Mouse (Mus musculus): ENCODE data around the gene Pparg. TPM values are rescaled to one million over a fixed set of nuclear protein-coding genes. Genes with fewer than 3 reads are reported as not detected.

Gene Pparg
- polyA plus RNA-seq, 1 experiment from 2014 or later, result not detected

DNA sequence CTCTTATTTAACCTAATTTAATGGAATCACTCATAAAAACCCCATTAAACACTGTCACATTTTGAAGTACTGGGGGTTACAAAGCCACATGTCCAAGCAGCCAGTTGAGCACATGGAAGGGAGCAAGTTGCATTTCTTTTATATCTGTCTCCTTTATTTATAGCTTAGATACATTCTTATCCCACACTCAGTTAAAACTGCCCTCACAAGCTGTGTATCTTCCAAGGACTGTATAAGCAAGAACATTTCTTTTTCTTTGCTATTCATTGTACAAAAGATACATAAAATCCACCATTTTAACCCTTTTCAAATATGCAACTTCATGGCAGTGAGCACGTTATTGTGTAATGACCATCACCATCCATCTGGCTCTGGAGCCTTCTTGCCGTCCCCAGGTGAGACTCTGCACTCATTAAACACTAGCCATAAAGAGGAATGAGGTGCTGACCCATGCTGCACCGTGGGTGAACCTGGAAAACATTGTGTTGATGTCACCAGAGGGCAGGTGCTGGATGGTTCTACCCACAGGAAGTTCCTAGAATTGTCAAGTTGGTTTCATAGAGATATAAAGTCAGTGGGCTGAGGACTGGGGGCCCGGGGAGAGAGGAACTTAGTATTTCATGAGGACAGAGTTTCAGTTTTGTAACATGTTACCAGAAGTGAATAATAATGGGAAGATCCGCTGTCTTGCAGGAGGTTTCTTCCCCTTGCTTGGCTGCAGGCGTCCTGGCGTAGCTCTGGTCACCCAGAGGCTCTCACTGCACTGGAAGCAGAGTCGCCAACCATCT lies 39.6 kb upstream of the Pparg start:
- Histone ChIP-seq H3K9ac (ENCODE audit: low read length) (no peak overlapping the region), H3K36me3 (ENCODE audit: control insufficient read depth, insufficient read depth, low read length) (no peaks in the 10 kb centered on the region), H3K4me1 (ENCODE audit: control insufficient read depth, insufficient read depth, low read length) (peaks cover 4% of the 10 kb centered on the region; the same call in 1 of the 2 replicates), H3K4me3 (ENCODE audit: low read depth, low read length) (no peak overlapping the region), H3K9me3 (replicated peaks; ENCODE audit: control insufficient read depth, low read length) (no peaks in the 10 kb centered on the region), H3K27me3 (replicated peaks; ENCODE audit: control insufficient read depth, insufficient read depth, low read length) (no peaks in the 10 kb centered on the region), H3K4me2 (ENCODE audit: low read length) (no peak overlapping the region), H3K27ac (ENCODE audit: low read depth, low read length) (no peak overlapping the region)
- no peak for ATAC-seq
- WGBS, result 87% methylated on average over 8 of the region's 8 CpGs
- DNase-seq (ENCODE audit: low spot score), result no peak

GRCm38 (mm10) chr6:115321883-115322351 lies 38.8 kb upstream of the Pparg start:
- 65% methylated on average over 6 of the region's 6 CpGs for WGBS
- Histone ChIP-seq H3K36me3 (ENCODE audit: control insufficient read depth, insufficient read depth, low read length) (no peaks in the 10 kb centered on the region), H3K4me3 (ENCODE audit: low read depth, low read length) (no peak overlapping the region), H3K27me3 (replicated peaks; ENCODE audit: control insufficient read depth, insufficient read depth, low read length) (no peaks in the 10 kb centered on the region), H3K27ac (ENCODE audit: low read depth, low read length) (no peak overlapping the region), H3K4me2 (ENCODE audit: low read length) (no peak overlapping the region), H3K9ac (ENCODE audit: low read length) (no peak overlapping the region), H3K4me1 (ENCODE audit: control insufficient read depth, insufficient read depth, low read length) (peaks cover 4% of the 10 kb centered on the region; the same call in 1 of the 2 replicates), H3K9me3 (replicated peaks; ENCODE audit: control insufficient read depth, low read length) (no peaks in the 10 kb centered on the region)
- peak; percentile 11 for DNase-seq (ENCODE audit: low spot score)
- ATAC-seq, result no peak

GRCm38 (mm10) chr6:115322956-115323355 lies 37.8 kb upstream of the Pparg start:
- Histone ChIP-seq H3K27me3 (replicated peaks; ENCODE audit: control insufficient read depth, insufficient read depth, low read length) (no peaks in the 10 kb centered on the region), H3K4me2 (ENCODE audit: low read length) (no peak overlapping the region), H3K9ac (ENCODE audit: low read length) (no peak overlapping the region), H3K4me3 (ENCODE audit: low read depth, low read length) (no peak overlapping the region), H3K9me3 (replicated peaks; ENCODE audit: control insufficient read depth, low read length) (no peaks in the 10 kb centered on the region), H3K27ac (ENCODE audit: low read depth, low read length) (no peak overlapping the region), H3K4me1 (ENCODE audit: control insufficient read depth, insufficient read depth, low read length) (peaks cover 4% of the 10 kb centered on the region; the same call in 1 of the 2 replicates), H3K36me3 (ENCODE audit: control insufficient read depth, insufficient read depth, low read length) (no peaks in the 10 kb centered on the region)
- ATAC-seq (no peak), DNase-seq (ENCODE audit: low spot score) (no peak)
- WGBS, result 96% methylated on average over 5 of the region's 5 CpGs

GRCm38 (mm10) chr6:115330964-115331363 lies 29.8 kb upstream of the Pparg start:
- ATAC-seq, result no peak
- no peak overlapping the region for H3K4me2 ChIP-seq (ENCODE audit: low read length)
- H3K27ac ChIP-seq (ENCODE audit: low read depth, low read length), result no peak overlapping the region
- H3K4me3 ChIP-seq (ENCODE audit: low read depth, low read length), result no peak overlapping the region
- no peaks in the 10 kb centered on the region for H3K36me3 ChIP-seq (ENCODE audit: control insufficient read depth, insufficient read depth, low read length)
- no peaks in the 10 kb centered on the region for H3K4me1 ChIP-seq (ENCODE audit: control insufficient read depth, insufficient read depth, low read length)
- H3K27me3 ChIP-seq (replicated peaks; ENCODE audit: control insufficient read depth, insufficient read depth, low read length), result no peaks in the 10 kb centered on the region
- DNase-seq (ENCODE audit: low spot score), result no peak
- no peak overlapping the region for H3K9ac ChIP-seq (ENCODE audit: low read length)
- H3K9me3 ChIP-seq (replicated peaks; ENCODE audit: control insufficient read depth, low read length), result no peaks in the 10 kb centered on the region

DNA sequence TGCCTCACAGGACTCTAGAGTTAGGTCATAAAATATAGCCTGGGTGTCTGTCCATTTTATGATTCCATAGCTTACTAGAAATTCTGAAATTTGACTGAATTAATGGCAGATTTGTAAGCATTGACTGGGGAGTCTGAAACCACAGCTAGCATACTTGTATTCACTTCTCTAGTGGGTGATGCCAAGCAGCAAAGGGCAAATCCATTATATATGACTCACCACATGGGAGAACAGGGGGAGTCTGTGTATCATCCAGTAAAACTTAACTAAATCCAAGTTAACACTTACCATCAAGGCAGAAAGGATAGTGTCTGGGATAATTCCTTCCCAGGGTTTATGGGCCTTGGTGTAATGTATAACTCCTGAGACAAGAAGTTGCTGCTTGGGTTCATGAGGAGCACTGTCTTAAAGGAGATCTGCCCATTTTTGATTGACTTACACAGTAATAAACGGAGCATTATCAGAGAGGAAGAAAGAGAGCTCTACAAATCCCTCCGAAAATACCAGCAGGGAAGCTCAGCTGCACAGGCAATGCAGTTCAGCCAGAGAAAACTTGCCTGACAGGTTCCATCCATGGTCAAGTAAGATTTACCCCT lies 27.6 kb upstream of the Pparg start:
- 58% methylated on average over 2 of the region's 2 CpGs for WGBS
- DNase-seq (ENCODE audit: low spot score) (no peak), ATAC-seq (no peak)
- Histone ChIP-seq H3K27me3 (replicated peaks; ENCODE audit: control insufficient read depth, insufficient read depth, low read length) (no peaks in the 10 kb centered on the region), H3K9ac (ENCODE audit: low read length) (no peak overlapping the region), H3K4me2 (ENCODE audit: low read length) (no peak overlapping the region), H3K4me1 (ENCODE audit: control insufficient read depth, insufficient read depth, low read length) (no peaks in the 10 kb centered on the region; the same call in 1 of the 2 replicates), H3K4me3 (ENCODE audit: low read depth, low read length) (no peak overlapping the region), H3K9me3 (replicated peaks; ENCODE audit: control insufficient read depth, low read length) (no peaks in the 10 kb centered on the region), H3K27ac (ENCODE audit: low read depth, low read length) (no peak overlapping the region), H3K36me3 (ENCODE audit: control insufficient read depth, insufficient read depth, low read length) (no peaks in the 10 kb centered on the region)

DNA sequence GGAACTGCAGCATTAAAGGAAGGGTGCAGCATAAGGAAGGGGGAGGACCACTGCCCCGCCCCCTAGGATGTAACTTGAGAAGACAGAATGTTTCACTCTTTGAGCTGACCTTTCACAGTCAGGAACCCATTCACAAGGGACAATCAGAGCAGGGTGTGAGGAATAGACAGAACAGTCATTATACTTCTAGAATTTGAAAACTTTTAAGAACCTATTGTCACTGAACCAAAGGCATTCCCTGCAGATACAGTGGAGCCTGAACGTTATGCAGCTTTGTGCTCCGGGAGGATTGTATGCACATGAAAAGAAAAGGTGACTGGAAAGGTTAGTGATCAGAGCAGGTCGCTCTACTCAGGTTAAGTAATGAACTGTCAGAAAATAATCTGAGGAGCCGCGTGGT lies 25.2 kb upstream of the Pparg start:
- Histone ChIP-seq H3K4me2 (ENCODE audit: low read length) (no peak overlapping the region), H3K9ac (ENCODE audit: low read length) (no peak overlapping the region), H3K4me3 (ENCODE audit: low read depth, low read length) (no peak overlapping the region), H3K27me3 (replicated peaks; ENCODE audit: control insufficient read depth, insufficient read depth, low read length) (no peaks in the 10 kb centered on the region), H3K27ac (ENCODE audit: low read depth, low read length) (no peak overlapping the region), H3K4me1 (ENCODE audit: control insufficient read depth, insufficient read depth, low read length) (no peaks in the 10 kb centered on the region; the same call in 1 of the 2 replicates), H3K9me3 (replicated peaks; ENCODE audit: control insufficient read depth, low read length) (no peaks in the 10 kb centered on the region), H3K36me3 (ENCODE audit: control insufficient read depth, insufficient read depth, low read length) (no peaks in the 10 kb centered on the region)
- 41% methylated on average over 6 of the region's 6 CpGs for whole genome bisulfite sequencing
- ATAC-seq (no peak), DNase-seq (ENCODE audit: low spot score) (no peak)

DNA sequence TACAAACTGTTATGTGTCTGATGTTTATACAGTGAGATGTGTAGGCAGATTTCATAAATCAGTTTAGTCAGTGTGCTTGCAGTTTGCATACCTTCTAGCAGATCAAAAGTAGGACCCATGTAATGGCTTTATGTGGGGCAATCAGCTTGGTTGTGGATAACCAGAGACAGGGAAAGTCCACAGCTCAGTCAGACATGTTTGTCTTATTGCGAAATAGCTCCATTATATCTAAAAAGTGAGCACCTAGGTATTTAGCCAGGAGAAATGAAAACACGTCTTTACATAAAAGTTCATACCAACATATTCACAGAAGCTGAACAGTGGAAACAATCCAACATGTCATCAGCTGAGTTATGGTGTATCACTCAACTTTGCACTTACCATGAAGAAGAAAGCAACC lies 20.7 kb upstream of the Pparg start:
- Histone ChIP-seq H3K4me1 (ENCODE audit: control insufficient read depth, insufficient read depth, low read length) (no peaks in the 10 kb centered on the region; the same call in 1 of the 2 replicates), H3K9ac (ENCODE audit: low read length) (no peak overlapping the region), H3K4me3 (ENCODE audit: low read depth, low read length) (no peak overlapping the region), H3K9me3 (replicated peaks; ENCODE audit: control insufficient read depth, low read length) (no peaks in the 10 kb centered on the region), H3K27ac (ENCODE audit: low read depth, low read length) (no peak overlapping the region), H3K4me2 (ENCODE audit: low read length) (no peak overlapping the region), H3K27me3 (replicated peaks; ENCODE audit: control insufficient read depth, insufficient read depth, low read length) (no peaks in the 10 kb centered on the region), H3K36me3 (ENCODE audit: control insufficient read depth, insufficient read depth, low read length) (no peaks in the 10 kb centered on the region)
- DNase-seq (ENCODE audit: low spot score) (no peak), ATAC-seq (no peak)
- 98% methylated on average over 2 of the region's 2 CpGs for WGBS

DNA sequence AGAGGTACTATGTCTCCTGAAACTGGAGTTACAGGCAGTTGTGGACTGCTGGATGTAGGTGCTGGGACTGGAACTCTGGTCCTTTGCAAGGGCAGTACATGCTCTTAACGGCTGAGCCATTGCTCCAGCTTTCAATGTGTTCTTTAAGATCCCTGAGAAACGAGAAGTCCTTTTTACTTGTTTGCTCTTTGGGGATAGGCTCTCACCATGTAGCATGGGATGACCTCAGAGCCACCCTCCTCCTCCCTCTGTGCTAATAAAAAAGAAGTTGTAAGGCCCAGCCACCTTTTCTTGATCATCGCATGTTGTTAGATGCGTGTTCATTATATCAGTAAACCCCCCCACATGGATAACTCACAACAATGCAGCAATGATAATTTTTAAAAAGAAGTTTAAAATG lies 17.7 kb upstream of the Pparg start:
- Histone ChIP-seq H3K27me3 (replicated peaks; ENCODE audit: control insufficient read depth, insufficient read depth, low read length) (no peaks in the 10 kb centered on the region), H3K4me2 (ENCODE audit: low read length) (no peak overlapping the region), H3K9ac (ENCODE audit: low read length) (no peak overlapping the region), H3K9me3 (replicated peaks; ENCODE audit: control insufficient read depth, low read length) (no peaks in the 10 kb centered on the region), H3K36me3 (ENCODE audit: control insufficient read depth, insufficient read depth, low read length) (no peaks in the 10 kb centered on the region), H3K4me1 (ENCODE audit: control insufficient read depth, insufficient read depth, low read length) (no peaks in the 10 kb centered on the region), H3K27ac (ENCODE audit: low read depth, low read length) (no peak overlapping the region), H3K4me3 (ENCODE audit: low read depth, low read length) (no peak overlapping the region)
- ATAC-seq (no peak), DNase-seq (ENCODE audit: low spot score) (no peak)
- 66% methylated on average over 4 of the region's 4 CpGs for WGBS

DNA sequence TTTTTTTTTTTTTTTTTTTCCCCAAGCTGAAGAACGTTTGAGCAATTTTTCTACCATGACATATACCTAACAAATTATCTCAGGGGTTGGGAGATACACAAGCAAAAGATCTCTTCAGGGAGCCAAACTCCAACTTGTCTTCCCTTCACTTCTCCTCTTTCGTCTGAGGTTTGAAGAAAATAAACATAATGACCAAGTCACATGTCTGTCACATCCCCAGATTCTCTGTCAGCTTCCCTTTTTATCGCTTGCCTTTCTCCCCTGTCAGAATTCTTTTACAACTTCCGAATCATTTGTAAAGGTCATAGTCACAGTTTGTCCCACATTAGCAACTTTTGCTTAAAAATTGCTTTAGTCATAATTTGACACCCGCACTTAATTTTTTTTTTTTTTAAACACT lies 17.2 kb upstream of the Pparg start:
- Histone ChIP-seq H3K4me3 (ENCODE audit: low read depth, low read length) (no peak overlapping the region), H3K4me1 (ENCODE audit: control insufficient read depth, insufficient read depth, low read length) (no peaks in the 10 kb centered on the region), H3K4me2 (ENCODE audit: low read length) (no peak overlapping the region), H3K27ac (ENCODE audit: low read depth, low read length) (no peak overlapping the region), H3K36me3 (ENCODE audit: control insufficient read depth, insufficient read depth, low read length) (no peaks in the 10 kb centered on the region), H3K27me3 (replicated peaks; ENCODE audit: control insufficient read depth, insufficient read depth, low read length) (no peaks in the 10 kb centered on the region), H3K9me3 (replicated peaks; ENCODE audit: control insufficient read depth, low read length) (no peaks in the 10 kb centered on the region), H3K9ac (ENCODE audit: low read length) (no peak overlapping the region)
- 62% methylated on average over 5 of the region's 5 CpGs for WGBS
- ATAC-seq (no peak), DNase-seq (ENCODE audit: low spot score) (no peak)

All from forebrain, embryonic 14.5 days (tissue).